Mouse (Mus musculus) stomach, embryonic 16.5 days (tissue): Measurements from ENCODE around the gene Slain1. TPM values are rescaled to one million over a fixed set of nuclear protein-coding genes. Genes with fewer than 3 reads are reported as not detected.

Source experiments
- ATAC-seq: fragments of 200-750 bp; cut with Nextera tagmentation; 2 replicates; pipeline ENCODE4 v1.8.0; 2017; ENCODE audit warnings: moderate number of reproducible peaks, moderate TSS enrichment; ENCODE audit not compliant: insufficient read depth, low FRiP score
- H3K27ac ChIP-seq: fragments of 300-500 bp; sonication (generic); 2 replicates; pipeline ENCODE4 v1.5.1; 2014; ENCODE audit warnings: low read length
- H3K27me3 ChIP-seq: fragments of 300-500 bp; sonication (generic); 2 replicates; pipeline ENCODE4 v1.6.1; 2014; ENCODE audit warnings: low read length, control low read depth, mixed read lengths; ENCODE audit not compliant: control insufficient read depth, insufficient read depth
- H3K36me3 ChIP-seq: fragments of 300-500 bp; sonication (generic); 2 replicates; pipeline ENCODE4 v1.6.1; 2014; ENCODE audit warnings: low read length; ENCODE audit not compliant: control insufficient read depth, insufficient read depth
- H3K4me1 ChIP-seq: fragments of 300-500 bp; sonication (generic); 2 replicates; pipeline ENCODE4 v1.6.1; 2014; ENCODE audit warnings: low read length, control low read depth, mixed read lengths; ENCODE audit not compliant: control insufficient read depth, insufficient read depth
- H3K4me2 ChIP-seq: fragments of 300-500 bp; sonication (generic); 2 replicates; pipeline ENCODE4 v1.6.1; 2014; ENCODE audit warnings: low read depth, low read length, mixed read lengths
- H3K4me3 ChIP-seq: fragments of 300-500 bp; sonication (generic); replicated peaks from 2 replicates; pipeline ENCODE4 v1.5.1; 2014; ENCODE audit warnings: mild to moderate bottlenecking, low read length
- H3K9ac ChIP-seq: fragments of 300-500 bp; sonication (generic); 2 replicates; pipeline ENCODE4 v1.6.1; 2014; ENCODE audit warnings: low read length
- H3K9me3 ChIP-seq: fragments of 300-500 bp; sonication (generic); replicated peaks from 2 replicates; pipeline ENCODE4 v1.6.1; 2016; ENCODE audit warnings: low read length, control low read depth; ENCODE audit not compliant: control insufficient read depth
- WGBS: fragments of 180-500 bp; shearing (Covaris S2); extraction: QIAGEN DNeasy Blood & Tissue Kit; methylation state at CpG from one replicate; pipeline ENCODE4 v1.1.7; 2014; 5-methylcytosine and 5-hydroxymethylcytosine counted together
- polyA plus RNA-seq: library from polyadenylated mRNA; unstranded; fragments of >200 nt; fragmentation: Nextera tagmentation; extraction: Ambion mirVana; gene quantifications from 2 replicates; pipeline ENCODE4 v1.2.1, GENCODE M21; 2015

The Slain1 gene
- polyA plus RNA-seq: 0.57 and 0.85 TPM in 2 replicates

GRCm38 (mm10) chr14:103649896-103650334 lies at the start of gene Slain1:
Slain1 (plus strand) TSS chr14:103650228.
- peak within 1 kb of the TSS; percentile 76 for H3K27ac ChIP-seq
- ATAC-seq: peak; percentile 96
- H3K9me3 ChIP-seq: no peaks in the 10 kb centered on the region
- H3K4me3 ChIP-seq: peak within 1 kb of the TSS; percentile 75
- no peaks in the 10 kb centered on the region for H3K36me3 ChIP-seq
- peaks cover 8% of the 10 kb centered on the region; the same call in 1 of the 2 replicates for H3K27me3 ChIP-seq
- under 1% methylated on average over 30 of the region's 32 CpGs for WGBS
- H3K4me1 ChIP-seq: peaks cover 3% of the 10 kb centered on the region
- H3K4me2 ChIP-seq: peak within 1 kb of the TSS; percentile 98
- peak within 1 kb of the TSS; percentile 79 for H3K9ac ChIP-seq

- no peaks in the 10 kb centered on the region for H3K9me3 ChIP-seq
- H3K4me3 ChIP-seq: no peak overlapping the region
- no peak overlapping the region for H3K27ac ChIP-seq
- WGBS: 77% methylated on average over 8 of the region's 8 CpGs
- no peak overlapping the region for H3K4me2 ChIP-seq
- H3K36me3 ChIP-seq: no peaks in the 10 kb centered on the region
- ATAC-seq: no peak
- H3K4me1 ChIP-seq: no peaks in the 10 kb centered on the region
- H3K27me3 ChIP-seq: no peaks in the 10 kb centered on the region
- no peak overlapping the region for H3K9ac ChIP-seq
These were observed 42.0 kb upstream of the Slain1 start for GRCm38 (mm10) chr14:103608063-103608462.

GRCm38 (mm10) chr14:103613573-103614271 lies 36.3 kb upstream of the Slain1 start:
- H3K27ac ChIP-seq: no peak overlapping the region
- H3K9me3 ChIP-seq: no peaks in the 10 kb centered on the region
- ATAC-seq: no peak
- no peak overlapping the region for H3K4me3 ChIP-seq
- no peaks in the 10 kb centered on the region for H3K36me3 ChIP-seq
- H3K27me3 ChIP-seq: no peaks in the 10 kb centered on the region
- no peaks in the 10 kb centered on the region for H3K4me1 ChIP-seq
- H3K9ac ChIP-seq: no peak overlapping the region
- no peak overlapping the region for H3K4me2 ChIP-seq
- WGBS: 89% methylated on average over 6 of the region's 6 CpGs

- H3K9ac ChIP-seq: no peak overlapping the region
- H3K9me3 ChIP-seq: no peaks in the 10 kb centered on the region
- H3K4me3 ChIP-seq: no peak overlapping the region
- H3K36me3 ChIP-seq: no peaks in the 10 kb centered on the region
- WGBS: 92% methylated on average over 4 of the region's 4 CpGs
- no peaks in the 10 kb centered on the region for H3K27me3 ChIP-seq
- no peak for ATAC-seq
- H3K4me1 ChIP-seq: no peaks in the 10 kb centered on the region
- no peak overlapping the region for H3K4me2 ChIP-seq
- H3K27ac ChIP-seq: no peak overlapping the region
These were observed 35.8 kb upstream of the Slain1 start for GRCm38 (mm10) chr14:103614272-103614587.

GRCm38 (mm10) chr14:103619756-103620155 lies 30.3 kb upstream of the Slain1 start:
- Histone ChIP-seq H3K4me1 (no peaks in the 10 kb centered on the region), H3K27me3 (no peaks in the 10 kb centered on the region), H3K36me3 (no peaks in the 10 kb centered on the region), H3K4me3 (no peak overlapping the region), H3K9ac (no peak overlapping the region), H3K9me3 (no peaks in the 10 kb centered on the region), H3K4me2 (no peak overlapping the region), H3K27ac (no peak overlapping the region)
- WGBS: 91% methylated on average over 4 of the region's 4 CpGs
- ATAC-seq: no peak

GRCm38 (mm10) chr14:103621207-103621606 lies 28.8 kb upstream of the Slain1 start:
- no peaks in the 10 kb centered on the region for H3K4me1 ChIP-seq
- no peak overlapping the region for H3K4me3 ChIP-seq
- no peaks in the 10 kb centered on the region for H3K36me3 ChIP-seq
- H3K9ac ChIP-seq: no peak overlapping the region
- no peak overlapping the region for H3K4me2 ChIP-seq
- no peaks in the 10 kb centered on the region for H3K27me3 ChIP-seq
- WGBS: 90% methylated on average over 2 of the region's 2 CpGs
- no peak overlapping the region for H3K27ac ChIP-seq
- ATAC-seq: no peak
- H3K9me3 ChIP-seq: no peaks in the 10 kb centered on the region

GRCm38 (mm10) chr14:103626100-103626499 lies 23.9 kb upstream of the Slain1 start:
- 84% methylated on average over 6 of the region's 6 CpGs for WGBS

GRCm38 (mm10) chr14:103629639-103630364 lies 20.2 kb upstream of the Slain1 start:
- H3K4me3 ChIP-seq: no peak overlapping the region
- no peak overlapping the region for H3K27ac ChIP-seq
- no peaks in the 10 kb centered on the region for H3K9me3 ChIP-seq
- WGBS: 59% methylated on average over 7 of the region's 7 CpGs
- no peaks in the 10 kb centered on the region for H3K36me3 ChIP-seq
- H3K4me2 ChIP-seq: no peak overlapping the region
- no peak for ATAC-seq
- no peak overlapping the region for H3K9ac ChIP-seq
- H3K27me3 ChIP-seq: no peaks in the 10 kb centered on the region
- no peaks in the 10 kb centered on the region for H3K4me1 ChIP-seq

More at GRCm38 (mm10) chr14:103626100-103626499, 23.9 kb upstream of the Slain1 start:
- H3K9me3 ChIP-seq: no peaks in the 10 kb centered on the region
- H3K27me3 ChIP-seq: no peaks in the 10 kb centered on the region
- no peak for ATAC-seq
- H3K27ac ChIP-seq: no peak overlapping the region
- H3K4me1 ChIP-seq: no peaks in the 10 kb centered on the region
- no peaks in the 10 kb centered on the region for H3K36me3 ChIP-seq
- H3K4me2 ChIP-seq: no peak overlapping the region
- H3K9ac ChIP-seq: no peak overlapping the region
- no peak overlapping the region for H3K4me3 ChIP-seq

- H3K9me3 ChIP-seq: no peaks in the 10 kb centered on the region
- no peaks in the 10 kb centered on the region for H3K36me3 ChIP-seq
- no peaks in the 10 kb centered on the region for H3K27me3 ChIP-seq
- no peaks in the 10 kb centered on the region for H3K4me1 ChIP-seq
- no peak for ATAC-seq
- H3K4me3 ChIP-seq: no peak overlapping the region
- H3K4me2 ChIP-seq: no peak overlapping the region
- 85% methylated on average over 8 of the region's 8 CpGs for WGBS
- H3K27ac ChIP-seq: no peak overlapping the region
- no peak overlapping the region for H3K9ac ChIP-seq
These were observed 19.5 kb upstream of the Slain1 start for GRCm38 (mm10) chr14:103630545-103630944.
